Mouse (Mus musculus) right cerebral cortex, adult 18-20 months (tissue): Measurements from ENCODE around the gene Atp8a2.

Source experiments
- DNase-seq: peaks from one replicate; pipeline ENCODE4 v3.0.0; 2022; ENCODE audit warnings: mixed read lengths

Gene Atp8a2

DNA sequence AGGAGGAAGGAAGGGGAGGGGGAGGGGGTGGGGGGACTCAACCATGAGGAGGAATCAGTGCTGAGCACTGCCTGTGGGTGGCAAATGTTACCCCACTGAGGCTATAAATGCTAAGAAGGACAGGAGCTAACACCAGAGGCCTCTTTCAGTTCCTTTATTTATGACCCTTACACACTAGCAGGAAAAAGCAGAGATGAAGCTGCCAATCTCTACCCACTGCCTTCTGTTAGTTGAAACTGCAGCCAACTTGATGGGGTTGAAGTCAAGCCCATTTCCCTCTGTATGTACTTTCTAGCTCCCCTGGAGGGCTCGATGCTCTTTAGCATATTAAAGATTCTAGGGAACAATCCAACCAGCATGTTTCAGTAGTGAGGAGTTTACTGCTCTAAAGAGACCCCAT is 303.0 kb downstream of the Atp8a2 start:
- peak; percentile 20 for DNase-seq

DNA sequence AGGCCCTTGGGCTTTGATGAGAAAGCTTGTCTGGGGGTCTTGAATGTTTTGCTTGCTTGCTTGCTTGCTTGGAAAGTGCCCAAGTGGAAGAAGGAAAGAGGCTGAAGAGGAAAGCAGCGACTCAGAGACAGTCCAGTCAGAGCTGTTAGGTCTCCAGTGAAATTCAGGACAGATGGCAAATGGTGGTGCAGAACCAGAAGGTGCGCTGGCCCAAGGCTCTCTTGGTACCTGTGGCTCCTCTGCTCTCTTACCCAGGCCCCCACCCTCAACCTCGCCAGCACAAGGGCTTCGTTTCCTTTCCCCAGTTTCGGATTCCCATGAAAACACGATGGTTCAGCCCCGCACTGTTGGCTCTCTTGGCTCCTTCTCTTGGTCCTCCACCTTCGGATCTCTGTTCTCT is 304.9 kb downstream of the Atp8a2 start:
- DNase-seq, result no peak

DNA sequence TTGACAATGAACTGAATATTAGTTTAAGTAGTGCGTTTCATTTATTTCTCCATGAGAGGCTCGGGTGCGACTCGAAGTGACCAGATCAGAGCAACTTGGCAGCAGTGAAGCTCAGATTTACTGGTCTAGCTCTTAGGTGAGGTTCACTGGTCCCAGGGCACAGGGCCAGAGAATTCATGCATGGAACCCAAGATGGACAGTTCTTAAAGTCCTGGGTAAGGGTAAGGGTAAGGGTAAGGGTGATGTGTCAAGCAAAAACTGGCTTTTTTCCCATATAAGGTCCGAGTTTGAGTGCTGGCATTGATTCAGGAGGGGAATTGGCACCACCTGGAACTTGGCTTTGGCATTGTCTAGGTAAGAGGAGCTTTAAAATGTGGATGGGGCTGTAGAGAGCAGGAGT is 305.5 kb downstream of the Atp8a2 start:
- DNase-seq, result no peak

DNA sequence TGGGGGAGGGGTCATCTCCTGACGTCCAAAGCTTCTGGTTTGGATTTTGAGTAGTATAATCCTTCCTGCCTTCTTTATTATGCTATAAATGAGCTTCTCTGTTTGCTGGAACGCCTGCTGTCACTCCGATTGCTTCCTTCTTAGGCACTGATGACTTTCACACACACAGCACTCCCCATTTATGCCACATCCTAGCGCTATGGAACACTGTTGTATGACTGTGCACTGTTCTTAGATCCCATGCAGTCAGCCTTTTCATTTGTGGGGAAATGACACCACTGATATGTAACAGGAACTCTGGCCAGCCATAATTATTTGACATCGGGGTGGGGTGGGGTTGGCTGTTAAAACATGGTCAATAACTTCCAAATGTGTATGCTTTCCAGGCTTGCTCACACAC is 306.2 kb downstream of the Atp8a2 start:
- DNase-seq, result no peak

DNA sequence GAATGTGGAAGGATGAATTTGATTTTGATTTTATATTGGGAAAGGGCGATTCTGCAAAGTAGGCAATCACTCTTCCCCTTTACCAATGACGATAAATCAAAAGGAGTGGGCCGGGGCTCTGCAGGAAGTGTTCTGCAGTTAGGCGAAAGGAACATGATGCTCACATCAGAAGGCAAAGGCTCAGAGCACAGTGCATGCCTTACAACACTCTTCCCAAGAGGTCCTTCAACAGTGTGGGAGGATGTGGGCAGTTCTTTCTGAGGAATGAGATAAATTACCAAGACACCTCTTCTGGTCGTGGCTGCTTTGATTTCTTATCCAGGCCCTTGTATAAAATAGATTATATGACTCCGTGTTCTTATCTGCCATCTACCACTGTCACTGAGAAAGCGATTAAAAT is 306.9 kb downstream of the Atp8a2 start:
- DNase-seq, result no peak

DNA sequence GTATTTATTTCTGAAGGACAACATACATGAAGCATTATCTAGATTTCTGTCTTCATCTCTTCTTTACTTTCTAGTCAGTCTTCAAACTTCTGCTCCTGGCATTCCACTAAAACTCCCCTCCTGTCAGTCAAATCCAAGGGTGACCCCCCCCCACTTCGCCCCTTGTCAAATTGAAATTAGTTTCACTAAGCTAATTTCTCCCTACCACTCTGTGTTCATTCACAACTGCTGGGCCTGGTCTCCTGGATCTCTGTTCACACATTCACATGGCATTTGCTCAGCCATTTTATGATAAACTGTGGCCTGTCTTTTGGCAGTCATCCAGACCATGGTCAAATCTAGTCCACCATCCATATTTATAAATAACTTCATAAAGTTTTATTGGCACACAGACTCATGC is 308.5 kb downstream of the Atp8a2 start:
- DNase-seq, result no peak

GRCm38 (mm10) chr14:59888046-59888445 is 308.9 kb downstream of the Atp8a2 start:
- DNase-seq, result no peak

DNA sequence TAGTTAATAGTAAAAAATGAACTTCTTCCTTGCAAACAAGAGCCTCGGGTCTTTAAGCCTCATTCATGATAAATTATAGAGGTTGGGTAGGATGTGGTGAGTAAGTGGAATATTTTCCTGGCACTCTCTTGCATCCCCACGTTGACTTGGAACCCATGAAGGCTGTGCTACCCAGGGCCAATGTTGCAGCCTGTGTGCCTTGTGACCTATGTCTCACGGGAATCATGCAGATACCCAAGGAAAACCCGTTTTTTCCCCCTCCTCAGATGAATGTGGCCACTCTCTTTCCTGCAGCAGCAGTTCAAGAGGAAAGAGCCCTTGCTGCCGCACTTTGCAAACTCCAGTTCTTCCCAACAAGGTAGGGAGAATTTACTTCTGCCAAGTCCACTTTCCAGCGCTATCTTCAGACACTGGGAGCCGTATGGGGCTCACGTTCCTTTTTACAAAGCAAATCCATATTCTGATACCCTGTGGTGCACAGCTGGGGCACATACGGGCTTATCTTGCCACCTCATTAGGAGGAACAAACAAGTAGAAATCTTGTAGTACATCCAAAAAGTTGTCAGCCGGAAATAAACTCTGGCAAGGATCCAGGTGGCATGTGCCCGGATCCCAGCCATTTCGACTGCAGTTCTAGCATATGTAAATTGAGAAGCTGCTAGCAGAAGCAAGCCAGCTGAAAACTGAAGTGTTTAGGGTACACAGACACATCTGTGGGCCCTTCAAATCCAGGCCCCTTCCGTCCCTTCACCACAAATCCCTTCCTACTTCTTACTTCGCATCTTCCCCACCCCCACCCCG is 309.7 kb downstream of the Atp8a2 start:
- DNase-seq, result peak; percentile 46

DNA sequence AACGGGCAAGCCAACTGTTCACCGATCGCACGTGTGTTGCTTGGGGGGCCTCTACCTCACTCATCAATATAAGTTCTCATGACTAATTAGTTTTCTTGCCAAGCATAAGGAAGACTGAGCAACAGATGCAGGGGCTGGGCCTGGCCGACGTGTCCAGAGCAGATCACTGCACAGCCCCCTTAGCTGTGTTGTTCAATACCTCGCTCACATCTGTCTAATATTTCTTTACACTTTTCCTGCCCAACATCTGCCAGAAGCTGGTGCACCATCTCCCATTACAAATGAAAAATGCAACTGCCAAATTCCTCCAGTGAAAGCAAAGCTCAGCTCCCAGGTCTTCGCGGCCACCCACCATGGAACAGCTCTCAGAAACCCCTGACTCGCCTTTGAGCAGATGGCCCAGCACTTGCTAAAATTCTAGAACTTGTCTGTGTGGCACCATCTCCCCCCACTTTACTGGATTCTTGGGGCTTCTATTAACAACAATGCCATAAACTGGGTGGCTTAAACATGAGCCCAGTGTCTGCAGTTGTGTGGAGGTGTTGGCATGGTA is 313.4 kb downstream of the Atp8a2 start:
- no peak for DNase-seq

DNA sequence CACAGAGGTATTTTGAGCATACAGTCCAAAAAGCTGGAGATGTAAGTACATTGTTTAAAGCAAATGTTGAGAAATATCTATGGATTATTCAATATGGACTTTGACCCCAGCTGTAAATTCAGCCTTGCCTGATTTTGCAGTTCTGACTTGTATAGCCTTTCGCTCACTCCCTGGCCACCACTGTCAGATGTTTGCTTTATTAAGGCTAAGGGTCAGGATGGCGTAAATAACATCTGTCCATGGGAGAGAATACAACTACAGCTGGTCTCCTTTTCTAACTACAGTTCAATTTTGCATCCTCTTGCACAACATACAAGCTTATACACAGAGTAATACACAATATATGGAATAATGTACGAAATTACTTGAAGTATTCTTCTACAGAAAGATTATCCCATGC is 316.1 kb downstream of the Atp8a2 start:
- no peak for DNase-seq

DNA sequence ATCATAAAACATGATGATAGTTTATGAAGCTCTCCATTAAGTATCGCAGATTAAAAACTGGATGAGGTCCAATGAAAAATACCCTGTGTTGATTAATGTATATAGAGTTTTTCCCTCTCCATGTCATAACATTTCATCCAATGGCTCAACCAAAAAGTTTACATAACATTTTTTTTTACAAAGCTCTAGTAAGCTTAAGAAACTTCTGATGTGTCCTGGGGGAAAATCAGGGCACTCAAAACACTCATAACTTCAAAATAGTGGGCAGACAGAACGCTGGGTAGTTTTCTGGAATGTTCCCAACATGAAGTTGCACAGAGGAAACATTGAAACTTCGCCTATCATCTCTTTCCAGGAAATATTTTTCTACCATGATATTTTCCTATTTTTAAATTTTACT is 318.7 kb downstream of the Atp8a2 start:
- no peak for DNase-seq

DNA sequence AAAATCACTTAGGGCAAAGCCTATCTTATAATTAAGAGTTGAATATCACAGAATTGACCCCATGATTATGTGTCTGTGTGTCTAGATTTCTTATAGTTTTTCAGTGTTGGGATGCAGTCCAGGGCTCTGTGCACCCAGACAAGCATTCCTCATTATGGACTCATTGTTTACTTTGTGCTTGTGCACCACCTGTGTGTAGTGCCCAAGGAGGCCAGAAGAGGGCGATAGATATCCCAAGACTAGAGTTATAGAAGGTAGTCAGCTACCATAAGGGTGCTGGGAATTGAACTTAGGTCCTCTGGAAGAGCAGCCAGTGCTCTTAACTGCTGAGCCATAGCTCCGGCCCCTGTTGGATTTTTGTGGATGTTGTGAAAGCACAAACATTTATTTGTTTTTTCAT is 320.5 kb downstream of the Atp8a2 start:
- DNase-seq, result no peak

- DNase-seq, result no peak
Measured at GRCm38 (mm10) chr14:59868369-59868768, 328.6 kb downstream of the Atp8a2 start.

GRCm38 (mm10) chr14:59867749-59868148 is 329.2 kb downstream of the Atp8a2 start:
- no peak for DNase-seq

DNA sequence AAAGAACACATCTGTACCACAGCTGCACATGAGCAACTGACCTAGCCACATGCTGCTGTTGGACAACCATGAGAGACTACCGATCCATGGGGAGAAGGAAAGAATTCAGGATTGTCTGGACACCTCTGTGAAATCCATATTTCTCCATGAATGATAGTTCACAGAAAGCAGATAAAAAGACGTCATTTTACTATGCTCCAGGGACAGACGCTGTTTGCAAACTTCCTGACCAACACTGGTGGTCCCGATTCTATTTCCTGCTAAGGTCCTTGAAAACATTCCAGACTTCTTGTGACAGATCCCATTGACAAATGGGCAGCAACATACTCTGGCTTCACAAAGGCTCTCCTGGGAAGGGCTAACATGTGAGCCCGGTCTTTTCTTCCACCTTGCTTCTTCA is 331.0 kb downstream of the Atp8a2 start:
- no peak for DNase-seq

DNA sequence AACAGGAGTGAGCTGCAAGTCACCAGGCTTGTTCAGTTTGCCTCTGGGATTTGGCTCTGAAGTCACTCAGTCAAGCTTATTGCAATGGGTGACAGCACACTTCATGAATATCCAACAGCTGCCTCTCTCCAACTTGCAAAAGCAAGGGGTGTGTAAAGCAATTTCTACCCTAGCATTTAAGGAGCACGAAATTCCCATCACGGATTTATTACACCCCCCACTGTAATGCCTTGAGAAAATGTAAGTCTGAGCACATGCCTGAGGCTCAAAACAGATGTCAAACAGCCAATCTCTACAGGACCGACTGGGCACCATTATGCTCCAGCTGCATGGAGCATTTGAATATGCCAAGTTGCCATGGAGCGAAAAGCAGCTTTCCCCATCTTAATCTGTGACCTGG is 334.6 kb downstream of the Atp8a2 start:
- no peak for DNase-seq

DNA sequence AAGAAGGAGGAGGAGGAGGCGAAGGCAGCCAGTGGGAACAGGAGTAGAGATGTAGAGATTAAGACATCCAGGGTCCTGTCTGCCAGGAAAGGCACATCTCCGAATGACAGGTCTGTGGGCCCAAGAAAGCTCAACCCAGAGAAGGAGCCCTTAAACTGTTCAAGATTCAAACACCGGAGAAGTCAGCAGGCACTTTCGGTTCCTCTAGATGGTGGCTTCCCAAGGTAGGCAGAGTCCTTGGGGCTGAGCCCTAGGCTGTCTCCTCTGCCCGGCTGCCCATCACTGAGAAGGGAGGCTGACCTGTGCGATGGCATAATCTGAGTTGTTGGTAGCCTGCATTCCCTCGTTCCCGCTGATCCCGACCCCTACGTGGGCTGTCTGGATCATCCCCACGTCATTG is 337.1 kb downstream of the Atp8a2 start:
- DNase-seq, result no peak

- no peak for DNase-seq
Measured at GRCm38 (mm10) chr14:59858501-59859225, 338.3 kb downstream of the Atp8a2 start.

- no peak for DNase-seq
Measured at GRCm38 (mm10) chr14:59853139-59853538, 343.8 kb downstream of the Atp8a2 start.

DNA sequence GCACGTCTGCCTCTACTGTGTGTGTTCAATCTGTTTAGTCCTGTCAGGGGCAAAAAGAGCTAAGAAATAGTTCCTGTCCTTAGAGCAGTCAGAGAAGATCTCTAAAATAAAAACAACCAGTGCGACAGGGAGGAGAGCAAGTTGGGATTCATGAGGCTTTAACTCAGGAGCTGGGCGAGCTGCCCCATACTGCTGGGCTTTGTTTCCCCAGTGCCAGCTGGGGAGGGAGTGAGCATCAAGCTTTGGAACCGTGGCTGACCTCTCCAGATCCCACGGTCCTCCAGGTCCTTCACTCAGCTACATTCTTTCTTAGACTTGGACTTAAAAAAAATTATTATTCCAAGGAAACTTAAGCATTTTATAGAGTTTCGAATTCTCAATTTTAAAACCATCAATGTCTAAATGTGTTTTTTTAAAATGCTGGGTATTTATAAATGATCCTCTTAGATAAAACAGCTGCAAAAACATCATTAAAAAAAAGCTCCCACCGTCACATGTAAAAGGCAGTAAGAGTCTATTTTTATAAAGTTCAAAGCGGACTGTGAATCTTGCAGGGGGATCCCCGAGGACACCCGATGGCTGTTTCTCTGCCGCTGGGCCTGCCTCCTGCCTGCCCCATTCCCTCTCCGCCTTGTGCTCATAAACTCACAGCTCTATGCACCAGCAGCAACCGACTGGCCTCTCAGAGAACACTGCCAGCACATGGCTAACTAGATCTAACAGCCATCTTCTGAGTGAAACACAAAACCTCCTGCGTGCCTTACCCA is 350.2 kb downstream of the Atp8a2 start:
- no peak for DNase-seq

DNA sequence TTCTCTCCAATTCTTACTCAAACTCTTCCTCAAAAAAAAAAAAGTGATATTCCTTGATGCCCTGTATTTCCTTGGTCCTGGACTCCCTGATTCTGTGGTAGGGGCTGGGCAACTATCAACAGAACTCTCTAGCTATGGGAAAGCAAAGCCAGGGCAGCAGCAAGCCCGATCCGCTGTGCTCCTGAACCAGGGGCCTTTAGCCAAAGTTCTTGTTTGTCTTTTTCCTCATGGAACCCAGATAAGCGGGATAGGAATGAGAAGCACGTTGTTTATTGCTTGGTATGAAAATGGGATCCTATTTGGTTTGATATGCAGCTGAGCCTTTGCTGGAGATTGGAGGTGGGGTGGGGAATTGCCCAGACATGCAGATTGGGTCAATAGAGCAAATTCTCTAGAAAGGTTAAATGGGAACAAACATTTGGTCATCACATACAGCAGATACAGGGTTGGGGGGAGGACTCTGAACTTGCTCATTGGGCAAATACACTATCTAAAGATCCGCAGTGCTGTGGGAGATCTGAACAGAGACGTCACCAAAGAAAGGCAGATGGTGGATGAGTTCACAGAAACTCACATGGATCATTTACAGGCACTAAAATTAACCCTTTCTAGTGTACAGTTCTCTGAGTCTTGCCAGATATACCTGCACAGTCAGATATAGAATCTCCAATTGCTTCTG is 353.6 kb downstream of the Atp8a2 start:
- DNase-seq, result no peak

GRCm38 (mm10) chr14:59839951-59840720 is 356.8 kb downstream of the Atp8a2 start:
- no peak for DNase-seq
